Mouse (Mus musculus): ENCODE results near the gene Plekhb1. TPM values are rescaled to one million over a fixed set of nuclear protein-coding genes. Genes with fewer than 3 reads are reported as not detected.

The Plekhb1 gene
- polyA plus RNA-seq, 1 experiment from 2014 or later: 17.4 TPM

DNA sequence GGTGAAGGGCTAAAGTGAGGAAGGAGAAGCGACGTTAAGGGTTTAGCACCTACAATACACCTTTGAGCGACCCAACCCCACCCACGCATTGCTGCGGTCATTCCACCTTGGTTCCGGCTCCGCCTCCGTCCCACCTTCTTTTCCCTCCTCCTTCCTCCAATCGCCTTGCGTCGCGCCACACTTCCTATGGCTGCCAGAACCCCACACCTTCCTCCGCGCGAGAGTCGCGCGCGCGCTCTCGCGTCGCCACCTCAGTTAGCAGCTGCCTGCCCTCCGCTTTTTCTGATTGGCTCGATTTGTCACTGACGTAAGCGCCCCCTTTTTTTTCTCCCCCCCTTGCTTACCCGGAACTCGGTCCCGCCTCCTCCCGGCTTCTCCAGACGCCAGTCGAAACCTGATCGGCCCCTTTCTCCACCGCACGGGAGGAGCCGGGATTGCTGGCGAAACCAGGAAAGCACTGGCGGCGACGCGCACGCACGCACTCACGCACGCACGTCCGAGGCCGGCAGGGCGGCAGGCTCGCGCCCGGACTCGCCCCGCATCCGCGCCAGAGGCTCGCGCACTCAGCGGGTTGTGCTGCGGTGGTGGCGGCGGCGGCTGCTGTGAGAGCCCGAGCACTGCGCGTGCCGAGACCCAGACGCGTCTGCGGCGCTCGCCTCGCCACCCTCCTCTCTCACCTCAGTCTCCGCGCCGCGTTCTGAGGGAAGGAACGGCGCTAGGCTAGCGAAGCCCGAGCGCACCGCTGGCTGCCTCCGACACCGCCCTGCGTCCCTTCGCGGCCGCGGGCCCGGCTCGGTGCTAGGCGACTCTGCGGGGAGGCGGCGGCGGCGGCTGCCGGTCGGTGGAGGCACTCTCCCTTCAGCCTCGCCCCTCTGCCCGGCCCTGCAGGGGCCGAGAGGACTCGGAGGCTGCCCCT is 54.7 kb downstream of the Plekhb1 start, which contains the start of gene Rab6a:
Rab6a (plus strand) TSS at position 197 of the 916 bp plus-strand sequence.
- H3K27me3 ChIP-seq (ENCODE audit: control insufficient read depth, insufficient read depth, low read depth, low read length): no peaks in the 10 kb centered on the region; the same call in 1 of the 2 replicates
- peak within 1 kb of the TSS; percentile 100 for H3K4me3 ChIP-seq (ENCODE audit: low read depth, low read length)
- H3K9ac ChIP-seq (ENCODE audit: low read depth, low read length): peak within 1 kb of the TSS; percentile 100
- ATAC-seq: peak; percentile 98
- H3K4me1 ChIP-seq (ENCODE audit: control insufficient read depth, insufficient read depth, low read length): peaks cover 14% of the 10 kb centered on the region
- H3K36me3 ChIP-seq (ENCODE audit: control insufficient read depth, insufficient read depth, low read length): no peaks in the 10 kb centered on the region
- H3K4me2 ChIP-seq (ENCODE audit: low read length): peak within 1 kb of the TSS; percentile 64
- under 1% methylated on average over 78 of the region's 105 CpGs for WGBS
- H3K9me3 ChIP-seq (replicated peaks; ENCODE audit: control insufficient read depth, low read length, poor library complexity, severe bottlenecking): no peaks in the 10 kb centered on the region
- H3K27ac ChIP-seq (ENCODE audit: low read length): peak within 1 kb of the TSS; percentile 99

- H3K9ac ChIP-seq (ENCODE audit: low read depth, low read length): no peak overlapping the region
- H3K4me3 ChIP-seq (ENCODE audit: low read depth, low read length): no peak overlapping the region
- H3K27ac ChIP-seq (ENCODE audit: low read length): no peak overlapping the region
- H3K9me3 ChIP-seq (replicated peaks; ENCODE audit: control insufficient read depth, low read length, poor library complexity, severe bottlenecking): no peaks in the 10 kb centered on the region
- ATAC-seq: no peak
- H3K27me3 ChIP-seq (ENCODE audit: control insufficient read depth, insufficient read depth, low read depth, low read length): no peaks in the 10 kb centered on the region; the same call in 1 of the 2 replicates
- H3K4me1 ChIP-seq (ENCODE audit: control insufficient read depth, insufficient read depth, low read length): no peaks in the 10 kb centered on the region
- H3K36me3 ChIP-seq (ENCODE audit: control insufficient read depth, insufficient read depth, low read length): no peaks in the 10 kb centered on the region
- 86% methylated on average over 5 of the region's 5 CpGs for WGBS
- no peak overlapping the region for H3K4me2 ChIP-seq (ENCODE audit: low read length)
Observed at GRCm38 (mm10) chr7:100600211-100600610, 62.0 kb downstream of the Plekhb1 start.

GRCm38 (mm10) chr7:100593349-100593748 is 68.9 kb downstream of the Plekhb1 start:
- H3K27ac ChIP-seq (ENCODE audit: low read length): no peak overlapping the region
- H3K9me3 ChIP-seq (replicated peaks; ENCODE audit: control insufficient read depth, low read length, poor library complexity, severe bottlenecking): no peaks in the 10 kb centered on the region
- no peaks in the 10 kb centered on the region for H3K36me3 ChIP-seq (ENCODE audit: control insufficient read depth, insufficient read depth, low read length)
- no peak for ATAC-seq
- H3K4me3 ChIP-seq (ENCODE audit: low read depth, low read length): no peak overlapping the region
- no peak overlapping the region for H3K4me2 ChIP-seq (ENCODE audit: low read length)
- peaks cover 3% of the 10 kb centered on the region for H3K4me1 ChIP-seq (ENCODE audit: control insufficient read depth, insufficient read depth, low read length)
- H3K27me3 ChIP-seq (ENCODE audit: control insufficient read depth, insufficient read depth, low read depth, low read length): no peaks in the 10 kb centered on the region
- no peak overlapping the region for H3K9ac ChIP-seq (ENCODE audit: low read depth, low read length)

Other genes starting within 250 kb of the Plekhb1 start
- gene Ucp3, start 189.4 kb downstream of the Plekhb1 start, polyA plus RNA-seq (2015; fragmentation: Nextera tagmentation; extraction: Ambion mirVana): not detected in 2 replicates
- 59.5 and 69.5 TPM in 2 replicates for gene Ucp2, start 169.1 kb downstream of the Plekhb1 start, polyA plus RNA-seq (2015; fragmentation: Nextera tagmentation; extraction: Ambion mirVana)
- gene Dnajb13, start 147.5 kb downstream of the Plekhb1 start, polyA plus RNA-seq (2015; fragmentation: Nextera tagmentation; extraction: Ambion mirVana): 3.9 and 4.4 TPM in 2 replicates
- 15.7 and 17.2 TPM in 2 replicates for gene Coa4, start 125.3 kb downstream of the Plekhb1 start, polyA plus RNA-seq (2015; fragmentation: Nextera tagmentation; extraction: Ambion mirVana)
- 286 and 294 TPM in 2 replicates for gene Rab6a, start 55.0 kb downstream of the Plekhb1 start, polyA plus RNA-seq (2015; fragmentation: Nextera tagmentation; extraction: Ambion mirVana)
- 89.4 and 94.0 TPM in 2 replicates for gene Mrpl48, start 54.1 kb downstream of the Plekhb1 start, polyA plus RNA-seq (2015; fragmentation: Nextera tagmentation; extraction: Ambion mirVana)
- 100 and 104 TPM in 2 replicates for gene Fam168a, start 44.2 kb upstream of the Plekhb1 start, polyA plus RNA-seq (2015; fragmentation: Nextera tagmentation; extraction: Ambion mirVana)
- 5.0 and 5.4 TPM in 2 replicates for gene Relt, start 201.0 kb upstream of the Plekhb1 start, polyA plus RNA-seq (2015; fragmentation: Nextera tagmentation; extraction: Ambion mirVana)

Data from midbrain, embryonic 16.5 days (tissue).